Mouse (Mus musculus) midbrain, embryonic 15.5 days (tissue): ENCODE results near the gene Phf13. TPM values are rescaled to one million over a fixed set of nuclear protein-coding genes. Genes with fewer than 3 reads are reported as not detected.

Experiments
- ATAC-seq: fragments of 200-750 bp; cut with Nextera tagmentation; replicated peaks from 2 replicates; pipeline ENCODE4 v1.8.0; 2017; ENCODE audit warnings: moderate TSS enrichment
- H3K27ac ChIP-seq: fragments of 300-500 bp; sonication (generic); 2 replicates; pipeline ENCODE4 v1.5.1; 2015; ENCODE audit warnings: mild to moderate bottlenecking, inconsistent platforms
- H3K27me3 ChIP-seq: fragments of 300-500 bp; sonication (generic); replicated peaks from 2 replicates; pipeline ENCODE4 v1.6.1; 2015; ENCODE audit warnings: inconsistent platforms
- H3K36me3 ChIP-seq: fragments of 300-500 bp; sonication (generic); replicated peaks from 2 replicates; pipeline ENCODE4 v1.6.1; 2015; ENCODE audit warnings: inconsistent platforms
- H3K4me1 ChIP-seq: fragments of 300-500 bp; sonication (generic); 2 replicates; pipeline ENCODE4 v1.6.1; 2015; ENCODE audit warnings: inconsistent platforms
- H3K4me2 ChIP-seq: fragments of 300-500 bp; sonication (generic); 2 replicates; pipeline ENCODE4 v1.6.1; 2015; ENCODE audit warnings: inconsistent platforms, mild to moderate bottlenecking, moderate library complexity
- H3K4me3 ChIP-seq: fragments of 300-500 bp; sonication (generic); 2 replicates; pipeline ENCODE4 v1.5.1; 2015; ENCODE audit warnings: mild to moderate bottlenecking, inconsistent platforms
- H3K9ac ChIP-seq: fragments of 300-500 bp; sonication (generic); 2 replicates; pipeline ENCODE4 v1.6.1; 2015; ENCODE audit warnings: mild to moderate bottlenecking, inconsistent platforms
- H3K9me3 ChIP-seq: fragments of 300-500 bp; sonication (generic); 2 replicates; pipeline ENCODE4 v1.6.1; 2016; ENCODE audit warnings: inconsistent platforms
- WGBS: fragments of 180-500 bp; shearing (Covaris S2); methylation state at CpG from one replicate; pipeline ENCODE4 v1.1.7; 2015; ENCODE audit warnings: mixed read lengths; 5-methylcytosine and 5-hydroxymethylcytosine counted together
- polyA plus RNA-seq: library from polyadenylated mRNA; unstranded; fragments of >200 nt; fragmentation: Nextera tagmentation; extraction: Ambion mirVana; gene quantifications from 2 replicates; pipeline ENCODE4 v1.2.1, GENCODE M21; 2015

The Phf13 gene
- polyA plus RNA-seq, 1 experiment from 2014 or later: 22.5 TPM

DNA sequence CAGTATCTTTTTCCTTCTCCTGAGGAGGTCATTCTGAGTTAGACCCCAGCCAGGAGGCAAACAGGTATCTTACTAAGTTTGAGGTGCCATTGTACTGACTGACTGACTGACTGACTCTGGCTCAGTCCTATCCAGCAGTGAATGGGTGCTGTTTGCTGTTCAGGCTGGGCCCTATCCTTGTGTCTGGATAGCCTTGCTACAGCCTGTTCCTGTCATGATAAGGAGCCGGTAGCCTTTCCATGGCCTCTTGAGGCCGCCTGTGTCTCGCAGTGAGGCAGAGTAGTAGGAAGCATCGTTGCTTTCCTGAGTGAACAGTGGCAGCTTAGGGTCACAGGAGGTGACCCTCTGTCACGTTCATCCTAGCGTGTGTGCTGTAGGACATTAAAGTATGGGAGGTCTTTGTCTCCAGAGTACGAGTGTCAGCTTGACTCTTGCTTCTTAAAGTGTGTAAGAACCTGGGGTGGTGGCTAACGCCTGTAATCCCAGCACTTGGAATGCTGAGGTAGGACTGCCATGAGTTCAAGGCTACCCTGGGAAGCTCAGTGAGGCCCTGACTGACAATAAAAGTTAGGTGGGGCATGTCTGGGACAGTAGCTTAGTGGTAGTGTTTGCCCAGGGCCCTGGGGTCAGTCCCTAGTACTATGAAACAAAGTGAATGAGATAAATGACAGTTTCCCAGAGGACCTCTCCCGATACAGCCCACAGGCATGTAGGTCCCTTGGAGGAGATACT is 38.3 kb downstream of the Phf13 start:
- ATAC-seq: no peak
- WGBS: 92% methylated on average over 9 of the region's 9 CpGs
- Histone ChIP-seq H3K36me3 (peaks cover 38% of the 10 kb centered on the region), H3K27me3 (no peaks in the 10 kb centered on the region), H3K27ac (no peak overlapping the region), H3K9ac (no peak overlapping the region), H3K4me2 (no peak overlapping the region), H3K9me3 (no peaks in the 10 kb centered on the region), H3K4me3 (no peak overlapping the region), H3K4me1 (no peaks in the 10 kb centered on the region)

DNA sequence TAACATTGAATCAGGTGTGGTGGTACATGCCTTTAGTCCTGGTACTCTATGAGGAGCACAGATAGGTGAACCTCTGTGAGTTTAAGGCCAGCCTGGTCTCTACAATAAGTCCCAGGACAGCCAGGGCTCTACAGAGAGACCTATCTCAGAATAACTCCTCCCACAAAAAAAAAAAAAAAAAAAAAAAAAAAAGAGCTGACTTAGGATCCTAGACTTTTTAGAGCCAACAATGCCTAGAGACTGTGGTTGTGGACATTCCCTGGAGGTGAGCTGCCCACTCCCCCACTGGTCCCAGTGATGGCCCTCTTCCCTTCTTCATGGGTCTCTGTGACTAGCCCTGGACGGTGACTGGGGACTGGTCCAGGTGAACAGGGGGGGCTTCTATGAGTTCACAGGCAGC is 40.3 kb downstream of the Phf13 start:
- ATAC-seq: no peak
- Histone ChIP-seq H3K4me2 (no peak overlapping the region), H3K4me3 (no peak overlapping the region), H3K27ac (no peak overlapping the region), H3K27me3 (no peaks in the 10 kb centered on the region), H3K9me3 (no peaks in the 10 kb centered on the region), H3K36me3 (peaks cover 38% of the 10 kb centered on the region), H3K4me1 (no peaks in the 10 kb centered on the region), H3K9ac (no peak overlapping the region)
- 91% methylated on average over 1 of the region's 1 CpGs for WGBS

DNA sequence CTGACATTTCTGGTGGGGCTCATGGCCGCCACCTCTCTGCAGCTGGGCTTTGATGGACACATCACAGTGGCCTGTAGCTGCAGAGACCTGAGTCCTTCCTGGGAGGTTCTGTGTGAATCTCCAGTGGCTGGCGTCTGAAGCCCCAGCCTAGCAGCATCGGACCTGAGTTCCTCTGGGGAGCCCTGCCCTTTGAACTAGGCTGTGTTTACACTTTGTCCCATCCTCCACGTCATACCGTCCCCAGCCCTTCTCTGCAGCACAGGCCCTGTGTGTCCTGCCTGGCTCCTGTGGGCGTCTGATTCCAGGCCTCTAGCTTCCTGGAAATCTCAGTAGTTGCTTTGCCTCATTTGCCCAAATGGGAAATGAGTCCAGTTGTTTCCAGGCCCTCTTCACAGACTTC is 42.8 kb downstream of the Phf13 start:
- H3K9me3 ChIP-seq: no peaks in the 10 kb centered on the region
- H3K4me2 ChIP-seq: no peak overlapping the region
- WGBS: 92% methylated on average over 6 of the region's 6 CpGs
- no peaks in the 10 kb centered on the region for H3K4me1 ChIP-seq
- ATAC-seq: no peak
- H3K27ac ChIP-seq: no peak overlapping the region
- peaks cover 32% of the 10 kb centered on the region for H3K36me3 ChIP-seq
- no peak overlapping the region for H3K9ac ChIP-seq
- H3K27me3 ChIP-seq: no peaks in the 10 kb centered on the region
- no peak overlapping the region for H3K4me3 ChIP-seq

DNA sequence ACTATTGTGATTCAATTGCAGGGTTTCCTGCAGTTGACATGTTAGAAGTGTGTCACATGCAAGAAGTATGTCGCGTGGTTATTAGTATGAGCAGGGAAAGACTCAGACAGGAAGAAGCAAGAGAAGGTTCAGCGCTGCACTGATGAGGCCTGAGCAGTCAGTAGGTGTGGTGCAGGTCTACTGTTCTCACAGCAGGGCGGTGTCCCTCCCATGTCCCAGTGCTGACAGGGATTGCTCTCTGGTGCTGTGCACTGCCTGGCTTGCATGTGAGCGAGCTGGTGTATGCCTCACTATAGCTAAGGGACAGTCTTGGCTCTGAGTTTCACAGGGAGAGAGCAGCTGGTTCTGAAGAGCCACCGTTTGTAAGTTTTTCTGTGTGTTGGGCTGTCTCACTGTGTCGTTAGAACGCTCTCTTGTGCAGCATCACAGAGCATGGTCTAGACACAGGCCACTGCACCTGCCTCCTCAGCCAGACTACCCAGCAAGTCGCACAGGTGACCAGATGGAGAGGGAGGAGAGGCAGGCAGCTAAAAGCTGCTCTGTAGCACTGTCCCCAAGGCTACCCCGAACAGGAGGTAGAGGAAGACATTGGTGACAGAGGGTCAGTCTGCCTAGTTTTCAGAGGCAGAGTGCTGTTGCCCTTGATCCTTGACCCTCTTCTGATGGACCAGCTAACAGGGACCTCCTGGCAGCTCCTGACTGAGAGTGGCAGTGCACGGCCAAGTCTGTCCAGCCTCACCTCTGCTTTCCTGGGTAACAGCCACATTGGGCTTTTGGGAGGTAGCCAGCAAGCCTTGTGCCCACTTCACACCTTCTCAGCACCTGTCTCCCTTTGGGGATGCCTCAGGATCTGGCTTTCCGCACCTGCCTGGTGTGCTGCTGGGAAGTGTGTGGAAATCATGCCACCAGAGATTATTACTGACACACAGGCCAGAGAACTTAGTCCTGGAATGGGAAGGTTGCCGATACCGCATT is 47.3 kb downstream of the Phf13 start:
- Histone ChIP-seq H3K9me3 (no peaks in the 10 kb centered on the region), H3K4me1 (no peaks in the 10 kb centered on the region), H3K36me3 (peaks cover 10% of the 10 kb centered on the region; the same call in 1 of the 2 replicates), H3K9ac (no peak overlapping the region), H3K27me3 (no peaks in the 10 kb centered on the region), H3K27ac (no peak overlapping the region), H3K4me3 (no peak overlapping the region), H3K4me2 (no peak overlapping the region)
- ATAC-seq: no peak
- WGBS: 93% methylated on average over 14 of the region's 14 CpGs

DNA sequence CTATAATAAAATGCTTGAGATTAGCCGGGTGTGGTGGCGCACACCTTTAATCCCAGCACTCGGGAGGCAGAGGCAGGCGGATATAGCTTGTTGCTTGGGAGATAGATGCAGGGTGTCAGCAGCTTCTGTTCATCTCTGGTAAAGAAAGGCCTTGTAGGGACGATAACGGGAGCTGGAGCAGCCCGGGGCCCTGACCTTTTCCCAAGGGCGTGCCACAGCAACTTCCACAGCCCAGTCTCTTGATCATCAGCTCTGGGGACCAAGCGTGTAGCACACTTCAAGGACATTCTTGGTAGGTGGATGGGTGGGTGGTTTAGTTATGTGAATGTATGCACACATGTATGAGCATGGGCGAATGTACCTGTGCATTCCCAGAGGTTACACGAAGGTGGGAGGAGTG is 49.8 kb downstream of the Phf13 start:
- no peaks in the 10 kb centered on the region for H3K9me3 ChIP-seq
- ATAC-seq: no peak
- H3K4me3 ChIP-seq: no peak overlapping the region
- H3K9ac ChIP-seq: no peak overlapping the region
- no peak overlapping the region for H3K4me2 ChIP-seq
- no peaks in the 10 kb centered on the region for H3K36me3 ChIP-seq
- H3K27ac ChIP-seq: no peak overlapping the region
- no peaks in the 10 kb centered on the region for H3K4me1 ChIP-seq
- WGBS: 90% methylated on average over 11 of the region's 11 CpGs
- H3K27me3 ChIP-seq: no peaks in the 10 kb centered on the region

Other genes starting within 250 kb of the Phf13 start
- 145 and 156 TPM in 2 replicates for gene Camta1, start 134.4 kb downstream of the Phf13 start, polyA plus RNA-seq
- 89.4 and 92.5 TPM in 2 replicates for gene Dnajc11, start 62.6 kb downstream of the Phf13 start, polyA plus RNA-seq
- gene Thap3, start 7.3 kb downstream of the Phf13 start, polyA plus RNA-seq: 38.3 and 39.5 TPM in 2 replicates
- gene Klhl21, start 12.5 kb upstream of the Phf13 start, polyA plus RNA-seq: 3.6 and 4.0 TPM in 2 replicates
- 22.1 and 23.9 TPM in 2 replicates for gene Zbtb48, start 31.4 kb upstream of the Phf13 start, polyA plus RNA-seq
- 1.5 and 1.6 TPM in 2 replicates for gene Tas1r1, start 42.3 kb upstream of the Phf13 start, polyA plus RNA-seq
- 25.4 and 27.4 TPM in 2 replicates for gene Nol9, start 43.1 kb upstream of the Phf13 start, polyA plus RNA-seq
- gene Plekhg5, start 76.2 kb upstream of the Phf13 start, polyA plus RNA-seq: 12.3 and 12.5 TPM in 2 replicates
- 0.80 and 1.0 TPM in 2 replicates for gene Tnfrsf25, start 119.7 kb upstream of the Phf13 start, polyA plus RNA-seq
- 0.13 and 0.19 TPM in 2 replicates for gene Espn, start 156.1 kb upstream of the Phf13 start, polyA plus RNA-seq
- not detected in 2 replicates for gene Hes2, start 162.6 kb upstream of the Phf13 start, polyA plus RNA-seq
- 409 and 418 TPM in 2 replicates for gene Acot7, start 181.9 kb upstream of the Phf13 start, polyA plus RNA-seq